Mouse (Mus musculus): ENCODE results near the gene Pef1. TPM values are rescaled to one million over a fixed set of nuclear protein-coding genes. Genes with fewer than 3 reads are reported as not detected.

The Pef1 gene
- polyA plus RNA-seq (2015; fragmentation: Illumina TruSeq; extraction: RNeasy Lipid Tissue Mini Kit (QIAGEN cat#74804); ENCODE audit: insufficient read depth, low read depth, low replicate concordance): 16.5 TPM

DNA sequence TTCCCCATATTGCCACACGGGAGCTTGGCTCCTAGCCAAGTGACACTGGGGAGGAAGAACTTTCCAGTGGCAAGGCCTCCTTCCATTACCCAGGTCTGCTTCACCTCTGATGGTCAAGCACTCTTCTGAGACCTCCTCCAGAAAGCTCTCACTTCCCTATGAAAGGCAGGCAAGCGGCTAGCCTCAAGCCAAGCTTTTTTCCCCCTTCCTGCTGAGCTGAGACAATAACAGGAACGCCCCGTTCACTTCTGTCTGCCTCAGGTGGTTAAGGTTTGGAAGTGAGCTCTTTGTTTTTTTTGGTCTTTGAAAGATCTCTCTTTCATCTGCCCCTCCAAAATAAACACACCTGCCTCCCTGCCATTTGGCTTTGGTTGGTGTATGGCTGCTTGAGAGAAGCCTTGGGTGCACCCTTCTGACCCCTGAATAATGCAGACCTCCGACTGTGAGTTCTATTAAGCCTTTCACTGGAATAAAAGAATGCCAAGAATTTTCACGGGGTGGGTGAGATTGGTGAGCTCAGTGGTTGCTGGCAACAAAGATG lies at the start of gene Pef1:
TSS of gene Pef1 (plus strand) at position 448 of the 541 bp plus-strand sequence.

DNA sequence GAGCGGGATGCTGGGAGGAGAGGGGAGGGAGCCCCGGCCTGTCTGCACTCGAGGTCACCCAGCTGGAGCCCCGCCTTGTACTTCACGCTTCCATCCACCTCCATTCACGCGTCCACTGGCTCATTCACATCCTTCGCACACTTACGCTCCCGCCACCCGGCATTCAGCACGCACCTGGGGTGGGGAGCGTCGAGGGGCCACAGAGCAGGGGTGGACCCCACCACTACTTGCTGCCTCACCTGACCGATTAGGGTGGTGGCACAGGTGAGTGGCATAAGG lies 36.8 kb downstream of the Pef1 start, which contains the start of gene Hcrtr1:
TSS of gene Hcrtr1 (minus strand) at position 146 of the 279 bp plus-strand sequence.

DNA sequence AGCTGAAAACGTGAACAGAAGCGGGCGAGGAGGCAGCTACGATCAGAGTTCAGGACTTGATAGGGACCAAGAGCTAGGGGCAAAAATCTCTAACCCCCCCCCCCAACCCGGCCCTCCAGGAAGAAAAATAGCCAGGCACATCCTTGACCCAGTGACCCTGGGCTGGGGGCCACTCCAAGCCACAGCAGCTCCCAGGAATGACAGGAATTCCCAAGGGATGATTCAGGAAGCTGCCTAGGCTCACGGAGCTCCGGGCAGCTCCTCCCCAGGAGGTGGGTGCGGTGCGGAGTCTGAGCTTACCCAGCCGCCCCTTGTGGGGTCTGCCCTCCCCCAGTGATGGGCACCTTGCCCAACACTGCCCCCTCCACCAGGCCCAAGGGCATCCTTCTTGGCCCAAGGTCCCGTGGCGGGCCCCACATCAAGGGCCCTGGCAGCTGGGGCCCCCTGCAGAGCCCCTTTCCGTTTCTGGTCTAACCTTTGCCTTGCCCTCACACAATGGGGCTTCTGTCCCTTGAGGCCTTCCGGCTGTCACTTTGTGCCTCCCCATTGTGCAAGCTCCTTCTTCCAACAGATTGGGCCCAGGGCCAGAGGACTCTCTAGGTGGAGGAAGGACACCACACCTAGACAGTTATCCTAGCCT lies 72.8 kb downstream of the Pef1 start, which contains the start of gene Tinagl1:
TSS of gene Tinagl1 (minus strand) at position 51 of the 640 bp plus-strand sequence.

Other genes starting within 250 kb of the Pef1 start
- gene Spocd1, start 173.3 kb upstream of the Pef1 start, polyA plus RNA-seq (2015; fragmentation: Illumina TruSeq; extraction: RNeasy Lipid Tissue Mini Kit (QIAGEN cat#74804); ENCODE audit: insufficient read depth, low read depth, low replicate concordance): not detected
- gene Adgrb2, start 117.7 kb upstream of the Pef1 start, polyA plus RNA-seq (2015; fragmentation: Illumina TruSeq; extraction: RNeasy Lipid Tissue Mini Kit (QIAGEN cat#74804); ENCODE audit: insufficient read depth, low read depth, low replicate concordance): 1.1 TPM
- gene Col16a1, start 54.7 kb upstream of the Pef1 start, polyA plus RNA-seq (2015; fragmentation: Illumina TruSeq; extraction: RNeasy Lipid Tissue Mini Kit (QIAGEN cat#74804); ENCODE audit: insufficient read depth, low read depth, low replicate concordance): 15.7 TPM
- not detected for gene Hcrtr1, start 36.8 kb downstream of the Pef1 start, polyA plus RNA-seq (2015; fragmentation: Illumina TruSeq; extraction: RNeasy Lipid Tissue Mini Kit (QIAGEN cat#74804); ENCODE audit: insufficient read depth, low read depth, low replicate concordance)
- gene Tinagl1, start 72.6 kb downstream of the Pef1 start, polyA plus RNA-seq (2015; fragmentation: Illumina TruSeq; extraction: RNeasy Lipid Tissue Mini Kit (QIAGEN cat#74804); ENCODE audit: insufficient read depth, low read depth, low replicate concordance): 42.6 TPM
- not detected for gene Gm853, start 119.8 kb downstream of the Pef1 start, polyA plus RNA-seq (2015; fragmentation: Illumina TruSeq; extraction: RNeasy Lipid Tissue Mini Kit (QIAGEN cat#74804); ENCODE audit: insufficient read depth, low read depth, low replicate concordance)
- 2.9 TPM for gene Serinc2, start 176.6 kb downstream of the Pef1 start, polyA plus RNA-seq (2015; fragmentation: Illumina TruSeq; extraction: RNeasy Lipid Tissue Mini Kit (QIAGEN cat#74804); ENCODE audit: insufficient read depth, low read depth, low replicate concordance)
- 4.1 TPM for gene Fabp3, start 206.0 kb downstream of the Pef1 start, polyA plus RNA-seq (2015; fragmentation: Illumina TruSeq; extraction: RNeasy Lipid Tissue Mini Kit (QIAGEN cat#74804); ENCODE audit: insufficient read depth, low read depth, low replicate concordance)
- gene Gm10570, start 206.1 kb downstream of the Pef1 start, polyA plus RNA-seq (2015; fragmentation: Illumina TruSeq; extraction: RNeasy Lipid Tissue Mini Kit (QIAGEN cat#74804); ENCODE audit: insufficient read depth, low read depth, low replicate concordance): not detected